Mouse (Mus musculus): ENCODE measurements around the gene Zfp773.

The Zfp773 gene

GRCm38 (mm10) chr7:7136379-7136866 is at the start of gene Zfp773:
Zfp773 (minus strand) TSS chr7:7136755.
- no peak for TF ChIP-seq GATA4 (IDR thresholded peaks at IDR 0.05; ENCODE audit: insufficient replicate concordance, low read length)

- TF ChIP-seq GATA4 (IDR thresholded peaks at IDR 0.05; ENCODE audit: insufficient replicate concordance, low read length): no peak
Measured at GRCm38 (mm10) chr7:7185897-7186296, 49.3 kb upstream of the Zfp773 start.

DNA sequence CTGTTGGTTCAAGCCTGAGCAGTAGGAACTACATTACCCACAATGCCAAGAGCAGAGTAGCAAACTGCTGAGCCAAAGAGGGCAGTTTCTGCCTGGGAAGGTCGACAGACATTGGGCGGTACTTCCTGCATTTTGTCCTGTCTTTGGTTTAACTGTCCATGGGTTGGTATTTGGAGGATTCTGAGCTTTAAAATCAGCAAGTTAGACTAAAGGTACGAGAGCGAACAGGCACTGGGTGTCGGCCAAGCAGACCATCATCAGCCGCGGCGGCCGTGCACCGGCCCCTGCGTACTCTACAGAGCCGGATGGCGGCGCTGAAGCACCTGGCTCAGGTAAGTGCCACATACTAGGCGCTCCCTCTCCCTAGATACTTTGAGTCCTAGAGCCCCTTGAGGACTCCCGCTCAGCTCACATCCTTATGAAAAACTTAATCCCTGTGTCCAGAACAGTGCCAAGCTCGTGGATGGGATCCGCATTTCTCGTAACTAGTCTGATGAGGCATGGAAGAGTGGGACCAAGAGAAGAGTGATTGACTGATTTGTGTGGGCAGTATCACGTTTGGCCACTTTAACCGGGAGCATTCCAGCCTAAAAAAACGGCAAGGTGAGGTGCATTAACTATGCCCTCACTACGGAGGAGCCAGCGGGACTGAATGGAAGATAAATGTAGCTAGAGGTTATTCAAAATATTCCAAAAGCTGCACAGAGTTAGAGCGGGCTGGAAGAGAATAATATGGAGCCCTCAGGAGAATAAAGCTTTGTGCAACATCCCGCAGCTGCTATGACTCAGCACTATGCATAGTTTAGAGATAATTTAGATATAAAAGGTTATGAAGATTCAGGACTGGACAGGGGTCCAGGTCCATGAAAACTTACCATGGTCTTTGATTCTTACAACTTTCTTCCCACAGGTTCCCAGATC is 34.9 kb upstream of the Zfp773 start, which contains the start of gene Zfp418:
Zfp418 (plus strand) TSS at position 104 of the 921 bp plus-strand sequence.
- TF ChIP-seq GATA4 (IDR thresholded peaks at IDR 0.05; ENCODE audit: insufficient replicate concordance, low read length): no peak

GRCm38 (mm10) chr7:7145991-7146608 is 9.5 kb upstream of the Zfp773 start:
- TF ChIP-seq GATA4 (IDR thresholded peaks at IDR 0.05; ENCODE audit: insufficient replicate concordance, low read length): no peak

DNA sequence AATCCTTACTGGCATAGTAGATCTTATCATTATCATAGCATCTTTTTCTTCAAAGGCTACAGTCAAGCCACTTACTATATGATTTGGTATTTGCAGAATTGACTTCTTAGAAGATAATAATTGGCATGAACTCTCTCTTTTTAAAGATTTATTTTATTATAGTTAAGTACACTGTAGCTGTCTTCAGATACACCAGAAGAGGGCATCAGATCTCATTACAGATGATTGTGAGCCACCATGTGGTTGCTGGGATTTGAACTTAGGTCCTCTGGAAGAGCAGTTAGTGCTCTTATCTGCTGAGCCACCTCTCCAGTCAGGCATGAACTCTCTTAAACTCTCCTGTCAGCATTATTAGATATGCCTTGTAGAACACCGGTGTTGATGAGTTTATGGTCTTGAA is 7.7 kb upstream of the Zfp773 start:
- no peak for TF ChIP-seq GATA4 (IDR thresholded peaks at IDR 0.05; ENCODE audit: insufficient replicate concordance, low read length)

GRCm38 (mm10) chr7:7132751-7133150 is 3.8 kb downstream of the Zfp773 start:
- TF ChIP-seq GATA4 (IDR thresholded peaks at IDR 0.05; ENCODE audit: insufficient replicate concordance, low read length): no peak

DNA sequence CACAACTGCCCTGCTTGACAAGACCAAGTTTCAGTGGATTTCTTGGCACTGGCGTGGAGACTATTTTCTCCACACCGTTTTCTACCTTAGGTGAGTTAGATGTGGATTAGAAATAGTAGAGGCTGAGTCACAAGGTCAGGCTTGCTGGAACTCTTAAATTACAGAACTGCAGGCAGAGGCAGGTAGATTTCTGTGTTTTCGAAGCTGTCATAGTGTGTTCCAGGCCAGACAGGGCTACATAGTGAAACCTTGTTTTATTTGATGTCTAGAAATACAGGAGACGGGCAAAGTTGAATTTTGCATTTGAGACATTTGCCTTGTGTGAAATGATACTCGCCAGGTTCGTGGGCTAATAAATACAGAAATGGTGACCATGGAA is 15.0 kb downstream of the Zfp773 start:
- TF ChIP-seq GATA4 (IDR thresholded peaks at IDR 0.05; ENCODE audit: insufficient replicate concordance, low read length): no peak

DNA sequence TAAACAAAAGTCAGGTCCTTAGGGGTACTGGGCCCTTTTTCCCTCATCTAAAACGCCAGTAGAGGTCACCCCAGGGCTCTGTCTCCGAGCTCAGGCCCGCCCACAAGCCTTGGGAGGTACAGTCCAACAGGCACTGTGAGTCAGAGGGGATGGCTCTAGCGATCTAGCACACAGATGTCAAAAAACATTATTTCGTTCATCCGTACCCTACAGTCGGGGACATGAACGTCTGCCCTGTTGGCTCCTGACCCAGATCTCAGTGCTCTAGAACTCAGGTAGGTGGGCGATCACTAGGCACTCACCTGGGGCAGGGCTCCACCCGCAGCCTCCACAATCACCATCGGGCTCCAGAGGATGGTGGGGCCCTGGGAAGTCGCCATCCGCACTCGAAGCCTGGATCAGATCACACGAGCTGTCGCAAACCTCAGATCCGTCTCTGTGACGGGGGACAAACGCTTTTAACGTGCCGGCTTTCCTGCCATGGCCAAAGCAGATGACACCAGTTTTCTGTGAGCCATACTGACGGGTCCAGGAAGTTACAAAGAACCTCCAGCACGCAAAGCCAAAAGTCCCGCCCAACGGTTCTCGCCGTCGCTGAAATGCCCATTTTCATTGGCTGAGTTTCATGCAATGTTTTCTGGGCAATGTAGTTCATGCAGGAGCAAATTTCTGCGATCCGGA is 15.5 kb downstream of the Zfp773 start, which contains the start of gene Zfp954:
Zfp954 (minus strand) TSS at position 568 of the 681 bp plus-strand sequence.
- TF ChIP-seq GATA4 (IDR thresholded peaks at IDR 0.05; ENCODE audit: insufficient replicate concordance, low read length): no peak

DNA sequence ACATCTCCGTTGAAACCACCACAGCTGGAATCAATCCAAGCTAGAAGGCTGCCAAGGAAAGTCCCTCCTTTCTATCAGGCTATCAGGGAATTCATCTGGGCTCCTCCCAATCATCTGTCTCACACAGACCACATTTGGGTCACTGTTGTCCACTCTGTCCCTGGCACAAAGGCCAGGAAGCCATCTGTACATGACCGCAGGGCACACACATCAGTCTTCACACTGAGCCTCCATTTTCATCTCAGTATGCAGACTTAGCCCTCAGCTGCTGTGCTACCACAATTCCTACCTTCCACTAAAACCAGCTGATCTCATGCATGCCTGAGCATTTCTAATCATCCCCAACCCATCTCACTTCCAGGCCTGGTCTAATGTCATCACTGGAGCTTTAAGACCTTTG is 18.1 kb downstream of the Zfp773 start:
- no peak for TF ChIP-seq GATA4 (IDR thresholded peaks at IDR 0.05; ENCODE audit: insufficient replicate concordance, low read length)

GRCm38 (mm10) chr7:7108501-7108900 is 28.1 kb downstream of the Zfp773 start:
- TF ChIP-seq GATA4 (IDR thresholded peaks at IDR 0.05; ENCODE audit: insufficient replicate concordance, low read length): no peak
